Mouse (Mus musculus) stomach, postnatal 0 days (tissue): Measurements from ENCODE around the gene Rpl11.

Source experiments
- CTCF ChIP-seq: IDR thresholded peaks from 2 replicates; pipeline ENCODE4 v1.5.1; 2016; ENCODE audit warnings: antibody characterized with exemption, low read depth, mild to moderate bottlenecking, moderate library complexity
- EP300 ChIP-seq: optimal IDR thresholded peaks from 2 replicates; pipeline ENCODE3; 2016; ENCODE audit warnings: antibody characterized with exemption

DNA sequence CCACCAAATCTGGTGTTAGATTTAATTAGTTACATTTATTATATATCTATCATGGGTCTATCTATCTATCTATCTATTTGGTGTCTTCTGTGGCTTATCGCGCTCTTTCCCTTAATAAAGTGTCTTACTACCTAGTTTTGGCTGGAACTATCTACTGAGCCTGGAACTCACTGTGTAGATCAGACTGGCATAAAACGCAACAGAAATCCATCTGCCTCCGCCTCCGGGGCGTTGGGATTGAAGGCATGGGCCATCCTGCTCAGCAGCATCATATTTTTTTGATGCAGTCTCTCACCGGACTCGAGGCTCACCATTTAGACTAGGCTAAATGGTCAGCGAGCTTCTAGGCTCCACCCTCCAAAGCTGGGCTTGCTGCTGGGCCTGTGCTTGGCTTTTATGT lies 65.5 kb downstream of the Rpl11 start:
- no peak for TF ChIP-seq CTCF
- TF ChIP-seq EP300 = no peak
